Comparison of ENCODE assay signal across 9 mouse cellular contexts in the genomic region with DNA sequence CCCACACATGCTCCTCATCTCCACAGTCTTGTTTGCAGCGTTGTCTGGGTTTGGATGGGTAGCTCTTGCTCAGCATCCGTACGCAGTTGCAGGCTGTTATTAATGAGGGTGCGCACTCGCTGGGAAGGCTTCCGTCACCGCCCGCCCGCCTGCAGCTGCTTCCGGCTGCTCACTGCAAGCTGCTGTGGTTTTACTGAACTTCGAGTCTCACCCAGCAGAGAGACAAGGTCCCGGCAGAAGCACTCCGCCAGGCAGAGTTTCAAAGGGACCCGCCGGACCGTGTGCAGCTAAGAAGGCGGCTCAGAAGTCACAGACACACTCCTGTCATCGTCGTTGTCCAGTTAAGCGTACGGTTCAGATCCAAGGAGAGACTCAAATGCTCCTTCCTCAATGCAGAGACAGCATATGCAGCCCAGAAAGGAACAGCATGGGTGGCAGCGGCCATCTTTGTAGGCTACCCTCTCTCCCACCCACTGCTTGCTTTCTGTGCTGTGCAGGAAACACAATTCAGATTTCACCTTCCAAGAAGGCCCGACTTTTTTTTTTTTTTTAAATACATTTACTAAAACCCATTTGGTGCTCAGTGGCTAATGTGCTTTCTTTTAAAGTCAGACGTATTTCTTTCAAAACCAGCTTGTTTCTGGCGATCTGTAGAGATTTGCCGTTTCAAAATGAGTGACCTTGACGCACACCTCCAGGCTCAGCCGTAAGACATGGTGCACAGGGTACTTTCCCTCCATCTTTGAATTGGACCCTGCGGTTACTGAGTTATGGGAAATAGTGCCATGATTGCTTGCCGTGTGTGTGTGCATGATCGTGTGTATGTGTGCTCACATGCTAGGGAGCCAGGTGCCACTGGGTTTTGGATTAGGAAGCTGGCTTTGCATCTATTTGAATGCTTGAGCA.
DNase-seq lines count a peak whose midpoint lies in the region; ATAC-seq lines count a peak whose summit lies in the region.
"Had no signal": no experiment of that assay in that cellular context is flagged by ENCODE, and none has a peak within 500 bp of the region (broad histone marks: within the 10 kb centered on the region; RNA-seq: fewer than 3 reads in every experiment).

No protein-coding gene starts in this region.

- no peak overlapping the region for H3K9ac ChIP-seq in forebrain, embryonic 13.5 days
- no peak overlapping the region for H3K9ac ChIP-seq in forebrain, embryonic 12.5 days
- H3K9ac ChIP-seq in midbrain, embryonic 16.5 days (ENCODE audit: low read depth, low read length), result no peak overlapping the region

- peak; percentile 13; the same call in 1 of the 2 replicates for ATAC-seq in forebrain, embryonic 13.5 days
- ATAC-seq in forebrain, embryonic 12.5 days (ENCODE audit: low FRiP score), result no peak
- peak; percentile 51 for ATAC-seq in erythroblast, adult 5-6 weeks (replicated peaks; ENCODE audit: low FRiP score, poor library complexity, severe bottlenecking)
- ATAC-seq in monocyte, adult 5-6 weeks (replicated peaks; ENCODE audit: insufficient number of reproducible peaks, low FRiP score, low TSS enrichment, poor library complexity, severe bottlenecking), result peak; percentile 41; the same call in 1 of the 2 replicates
- no peak for ATAC-seq in midbrain, embryonic 16.5 days

- H3K4me2 ChIP-seq in forebrain, embryonic 13.5 days, result no peak overlapping the region
- no peak overlapping the region for H3K4me2 ChIP-seq in forebrain, embryonic 12.5 days
- no peak overlapping the region for H3K4me2 ChIP-seq in midbrain, embryonic 16.5 days (ENCODE audit: low read length)

- no peaks in the 10 kb centered on the region for H3K9me3 ChIP-seq in forebrain, embryonic 13.5 days (replicated peaks)
- H3K9me3 ChIP-seq in forebrain, embryonic 12.5 days, result no peaks in the 10 kb centered on the region
- 0 out of 2 replicates have a peak, but pooled peaks cover 2% of the 10 kb centered on the region for H3K9me3 ChIP-seq in midbrain, embryonic 16.5 days (replicated peaks; ENCODE audit: control insufficient read depth, low read length, poor library complexity, severe bottlenecking)
- H3K9me3 ChIP-seq: G1E had no signal

- no peak overlapping the region for H3K4me3 ChIP-seq in forebrain, embryonic 13.5 days
- H3K4me3 ChIP-seq in forebrain, embryonic 12.5 days (replicated peaks), result no peak overlapping the region
- H3K4me3 ChIP-seq in midbrain, embryonic 16.5 days (ENCODE audit: low read depth, low read length), result no peak overlapping the region

- WGBS in forebrain, embryonic 13.5 days, result 81% methylated on average over 31 of the region's 31 CpGs
- 83% methylated on average over 31 of the region's 31 CpGs for WGBS in forebrain, embryonic 12.5 days
- 80% methylated on average over 31 of the region's 31 CpGs for WGBS in midbrain, embryonic 16.5 days

- DNase-seq in CD4-positive helper T cell, adult 2 months (ENCODE audit: low read depth, low spot score), result peak; percentile 89
- DNase-seq in left cerebral cortex, adult 18-20 months (ENCODE audit: low spot score in 2 of 2), result no peak
- no peak for DNase-seq in right cerebral cortex, postnatal 36 days (ENCODE audit: low spot score in 2 of 2)

- H3K27me3 ChIP-seq in forebrain, embryonic 13.5 days, result no peaks in the 10 kb centered on the region
- no peaks in the 10 kb centered on the region for H3K27me3 ChIP-seq in forebrain, embryonic 12.5 days
- no peaks in the 10 kb centered on the region for H3K27me3 ChIP-seq in midbrain, embryonic 16.5 days (ENCODE audit: control insufficient read depth, insufficient read depth, low read depth, low read length)

- no peaks in the 10 kb centered on the region for H3K36me3 ChIP-seq in forebrain, embryonic 13.5 days (ENCODE audit: poor library complexity, severe bottlenecking)
- H3K36me3 ChIP-seq in forebrain, embryonic 12.5 days (replicated peaks), result no peaks in the 10 kb centered on the region
- no peaks in the 10 kb centered on the region for H3K36me3 ChIP-seq in midbrain, embryonic 16.5 days (ENCODE audit: control insufficient read depth, insufficient read depth, low read length)
- H3K36me3 ChIP-seq: G1E had no signal

- no peak overlapping the region for H3K27ac ChIP-seq in forebrain, embryonic 13.5 days
- H3K27ac ChIP-seq in forebrain, embryonic 12.5 days, result no peak overlapping the region
- no peak overlapping the region for H3K27ac ChIP-seq in midbrain, embryonic 16.5 days (ENCODE audit: low read length)

- H3K4me1 ChIP-seq in forebrain, embryonic 13.5 days, result peaks cover 30% of the 10 kb centered on the region
- H3K4me1 ChIP-seq in forebrain, embryonic 12.5 days, result peaks cover 18% of the 10 kb centered on the region
- H3K4me1 ChIP-seq in midbrain, embryonic 16.5 days (ENCODE audit: control insufficient read depth, insufficient read depth, low read length), result peaks cover 4% of the 10 kb centered on the region; the same call in 1 of the 2 replicates

Comparison
In these comparisons a context has a peak if more than half of its experiments do, and no peak if none do; other contexts are left out.
1. ATAC-seq: peak in forebrain, embryonic 13.5 days (single experiment), erythroblast, adult 5-6 weeks (single experiment) and monocyte, adult 5-6 weeks (single experiment); none in forebrain, embryonic 12.5 days (single experiment) and midbrain, embryonic 16.5 days (single experiment).